Mouse (Mus musculus): ENCODE data around the gene Gal. TPM values are rescaled to one million over a fixed set of nuclear protein-coding genes. Genes with fewer than 3 reads are reported as not detected.

Gal gene
- total RNA-seq, 4 experiments from 2014 or later, result 0.52 to 1.0 (median 0.63) TPM; not detected in 1

Other genes with a start within 250 kb of the Gal start
- gene Mrpl21, start 131.6 kb downstream of the Gal start, total RNA-seq (2022), result 10 to 100 TPM; 46.1 to 52.6 (median 48.3) TPM
- gene Ighmbp2, start 131.5 kb downstream of the Gal start, total RNA-seq (2022), result 10 to 100 TPM in 3 of 4 experiments, 1 to 10 TPM in 1; 9.0 to 11.9 (median 10.6) TPM
- gene Cpt1a, start 92.2 kb downstream of the Gal start, total RNA-seq (2022), result 10 to 100 TPM; 24.0 to 30.2 (median 26.7) TPM
- under 1 TPM in 3 of 4 experiments, not detected in 1; 0.38 to 0.83 (median 0.43) TPM for gene Tesmin, start 25.7 kb downstream of the Gal start, total RNA-seq (2022)
- 10 to 100 TPM; 71.8 to 91.5 (median 85.1) TPM for gene Ppp6r3, start 161.2 kb upstream of the Gal start, total RNA-seq (2022)

All from layer of hippocampus, adult 8-10 months (tissue).